Mouse (Mus musculus): ENCODE measurements around the gene C1qa. TPM values are rescaled to one million over a fixed set of nuclear protein-coding genes. Genes with fewer than 3 reads are reported as not detected.

The C1qa gene
- 10 to 100 TPM; 49.6 to 50.7 TPM for total RNA-seq (2021)

DNA sequence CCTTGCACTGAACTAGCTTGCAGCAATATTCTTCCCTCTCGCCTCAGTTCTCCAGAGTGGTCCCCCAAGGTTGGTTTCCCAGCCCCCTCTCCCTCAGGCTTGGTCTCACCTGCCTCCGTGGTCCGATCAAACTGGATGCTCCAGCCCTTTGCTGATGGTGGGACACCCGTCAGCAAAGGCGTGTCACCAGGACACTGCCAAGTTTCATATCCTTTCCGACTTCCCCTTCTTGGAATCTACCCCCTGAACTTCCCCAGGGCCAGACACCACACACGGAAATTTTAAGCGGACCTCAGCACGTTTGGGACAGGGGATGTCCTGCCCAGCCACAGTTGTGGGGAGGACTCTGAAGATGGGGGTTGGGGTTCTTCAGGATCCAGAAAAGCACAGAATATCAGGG is at the start of gene C1qa:
TSS of gene C1qa (minus strand) at position 167 of the 400 bp plus-strand sequence.
- no peak for DNase-seq (ENCODE audit: low spot score in 2 of 2)
- intact Hi-C loops (cut with DNase I): loop anchor here (10.0 kb wide), 1 partner anchor 386 kb away; no protein-coding TSS in a partner anchor

GRCm38 (mm10) chr4:136945397-136945796 is 46.8 kb upstream of the C1qa start:
- intact Hi-C loops (cut with DNase I): no loop called here
- no peak for DNase-seq (ENCODE audit: low spot score in 2 of 2)

GRCm38 (mm10) chr4:136944558-136945350 is 46.2 kb upstream of the C1qa start:
- intact Hi-C loops (cut with DNase I): no loop called here

DNA sequence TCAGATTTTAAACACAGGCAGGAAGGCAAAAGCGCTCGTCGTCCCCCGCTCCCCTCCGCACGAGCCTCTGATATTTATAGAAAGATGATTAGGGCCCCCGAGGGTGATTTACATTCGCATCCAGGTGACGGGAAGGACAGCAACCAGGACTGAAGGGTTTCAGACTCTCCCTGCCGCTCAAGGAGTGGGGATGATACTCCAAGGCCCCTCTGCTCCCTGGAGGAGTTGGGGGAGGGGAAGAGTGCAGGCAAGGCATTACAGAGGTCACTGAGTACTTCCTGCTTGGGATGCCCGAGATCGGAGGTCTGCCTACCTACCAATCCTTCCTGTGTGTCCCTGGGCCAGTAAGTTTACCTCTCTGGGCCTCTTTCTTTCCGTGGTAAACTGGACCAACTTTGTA is 44.6 kb upstream of the C1qa start:
- DNase-seq (ENCODE audit: low spot score in 2 of 2): no peak
- intact Hi-C loops (cut with DNase I): no loop called here

More at GRCm38 (mm10) chr4:136944558-136945350, 46.2 kb upstream of the C1qa start:
- no peak for DNase-seq (ENCODE audit: low spot score in 2 of 2)

- DNase-seq (ENCODE audit: low spot score in 2 of 2): no peak
- intact Hi-C loops (cut with DNase I): no loop called here
Observed at GRCm38 (mm10) chr4:136942761-136943160, 44.2 kb upstream of the C1qa start.

GRCm38 (mm10) chr4:136937935-136938334 is 39.3 kb upstream of the C1qa start:
- intact Hi-C loops (cut with DNase I): no loop called here
- no peak for DNase-seq (ENCODE audit: low spot score in 2 of 2)

DNA sequence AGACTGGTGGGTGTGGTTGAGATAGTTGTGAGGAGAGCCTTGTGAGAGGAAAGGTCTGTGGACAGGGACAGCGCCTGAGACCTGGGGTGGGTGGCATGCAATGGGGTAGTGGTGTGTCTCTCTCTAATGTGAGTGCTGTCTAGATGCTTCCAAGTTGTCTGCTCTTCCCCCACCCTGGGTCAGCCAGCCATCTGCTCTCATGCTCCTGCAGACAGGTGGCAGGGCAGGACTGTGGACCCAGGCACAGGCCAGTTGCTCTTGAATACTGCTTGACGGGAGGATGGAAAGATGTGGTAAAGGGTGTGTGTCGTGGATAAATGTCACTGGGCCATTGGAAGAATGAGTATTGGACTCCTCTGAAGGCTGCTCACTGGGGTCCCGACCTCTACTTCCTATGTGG is 38.7 kb upstream of the C1qa start:
- intact Hi-C loops (cut with DNase I): no loop called here
- DNase-seq (ENCODE audit: low spot score in 2 of 2): no peak

GRCm38 (mm10) chr4:136934746-136935613 is 36.4 kb upstream of the C1qa start:
- intact Hi-C loops (cut with DNase I): no loop called here
- no peak for DNase-seq (ENCODE audit: low spot score in 2 of 2)

DNA sequence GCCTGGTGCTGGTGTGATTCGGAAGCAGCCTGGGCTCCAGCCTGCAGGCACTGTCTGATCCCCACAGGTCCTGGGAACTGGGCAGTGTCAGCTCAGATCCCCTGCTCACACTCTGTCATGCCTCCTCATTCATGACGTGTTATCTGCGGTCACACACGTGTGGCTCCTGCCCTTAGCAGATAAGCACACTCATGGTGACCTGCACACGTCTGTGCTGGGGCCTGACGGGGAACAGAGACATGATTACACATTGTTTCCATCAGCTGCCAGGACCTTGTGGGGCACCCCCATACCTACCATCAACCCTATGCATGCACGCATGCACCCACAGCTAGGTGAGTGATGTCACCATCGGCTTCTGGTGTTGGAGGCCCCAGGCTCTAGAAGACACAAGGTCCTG is 31.9 kb upstream of the C1qa start:
- intact Hi-C loops (cut with DNase I): no loop called here

GRCm38 (mm10) chr4:136928928-136929327 is 30.3 kb upstream of the C1qa start:
- no peak for DNase-seq (ENCODE audit: low spot score in 2 of 2)
- intact Hi-C loops (cut with DNase I): no loop called here

More for the DNA sequence above, 31.9 kb upstream of the C1qa start:
- DNase-seq (ENCODE audit: low spot score in 2 of 2): no peak

DNA sequence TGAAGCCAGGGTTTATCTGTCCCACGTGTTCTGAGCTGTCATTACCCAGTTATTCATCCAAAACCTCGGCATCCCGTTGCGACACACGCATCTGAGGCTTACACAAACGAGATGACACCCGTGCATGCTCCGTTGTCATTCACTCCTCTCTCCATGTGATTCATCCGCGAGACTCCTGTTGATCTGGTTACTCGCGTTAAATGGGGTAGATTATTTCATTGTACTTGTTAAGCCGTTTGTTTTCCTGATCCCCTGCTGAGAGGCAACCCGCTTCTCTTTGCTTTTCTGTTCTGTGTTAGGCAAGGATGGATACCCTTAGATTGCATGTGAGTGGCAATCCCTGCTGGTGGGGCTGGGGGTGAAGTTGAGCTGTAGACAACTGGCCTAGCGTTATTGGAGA is 27.2 kb upstream of the C1qa start:
- DNase-seq (ENCODE audit: low spot score in 2 of 2): no peak

GRCm38 (mm10) chr4:136924529-136924928 is 25.9 kb upstream of the C1qa start:
- intact Hi-C loops (cut with DNase I): no loop called here

More for the DNA sequence above, 27.2 kb upstream of the C1qa start:
- intact Hi-C loops (cut with DNase I): no loop called here

GRCm38 (mm10) chr4:136919526-136919925 is 20.9 kb upstream of the C1qa start:
- no peak for DNase-seq (ENCODE audit: low spot score in 2 of 2)
- intact Hi-C loops (cut with DNase I): no loop called here

More at GRCm38 (mm10) chr4:136924529-136924928, 25.9 kb upstream of the C1qa start:
- no peak for DNase-seq (ENCODE audit: low spot score in 2 of 2)

GRCm38 (mm10) chr4:136918834-136919233 is 20.2 kb upstream of the C1qa start:
- intact Hi-C loops (cut with DNase I): no loop called here
- DNase-seq (ENCODE audit: low spot score in 2 of 2): no peak

- intact Hi-C loops (cut with DNase I): no loop called here
- no peak for DNase-seq (ENCODE audit: low spot score in 2 of 2)
Observed at GRCm38 (mm10) chr4:136917165-136917524, 18.5 kb upstream of the C1qa start.

DNA sequence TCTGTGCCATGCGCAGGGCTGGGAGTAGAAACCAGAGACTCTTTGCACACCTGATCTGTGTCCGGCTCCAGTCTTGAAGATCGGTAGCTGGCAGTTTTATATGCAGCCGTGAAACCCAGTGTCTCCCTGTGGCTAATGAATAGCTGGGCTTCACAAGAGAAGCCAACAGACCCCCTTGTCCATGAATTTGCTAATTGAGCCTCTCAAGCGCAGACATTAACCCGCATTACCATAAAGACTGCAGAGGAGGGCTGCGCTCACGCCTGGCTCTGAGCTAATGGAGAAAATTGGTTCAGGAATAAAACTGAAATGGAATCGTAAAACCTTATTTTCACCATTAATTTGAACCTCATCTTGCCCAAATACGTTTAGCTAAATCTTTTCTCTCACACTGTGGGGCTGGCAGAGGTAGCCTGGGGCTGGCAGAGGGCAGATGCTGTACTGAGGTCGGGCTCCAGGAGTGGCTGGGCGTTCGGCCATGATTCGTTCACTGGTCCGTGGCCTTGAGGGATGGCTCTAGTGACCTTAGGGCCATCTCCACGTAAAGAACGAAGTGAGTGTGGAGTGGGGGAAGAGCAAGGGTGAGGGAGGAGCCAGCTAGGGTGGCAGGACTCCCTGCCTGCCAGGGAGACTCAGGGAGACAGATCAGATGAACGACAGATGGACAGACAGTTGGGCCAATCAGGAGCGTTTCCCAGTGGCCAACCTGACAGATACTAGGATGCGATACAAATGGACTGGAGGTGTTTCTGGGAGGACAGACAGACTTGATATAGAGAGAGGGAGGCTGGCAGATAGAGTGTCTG is 18.0 kb upstream of the C1qa start:
- intact Hi-C loops (cut with DNase I): no loop called here
- DNase-seq (ENCODE audit: low spot score in 2 of 2): no peak

DNA sequence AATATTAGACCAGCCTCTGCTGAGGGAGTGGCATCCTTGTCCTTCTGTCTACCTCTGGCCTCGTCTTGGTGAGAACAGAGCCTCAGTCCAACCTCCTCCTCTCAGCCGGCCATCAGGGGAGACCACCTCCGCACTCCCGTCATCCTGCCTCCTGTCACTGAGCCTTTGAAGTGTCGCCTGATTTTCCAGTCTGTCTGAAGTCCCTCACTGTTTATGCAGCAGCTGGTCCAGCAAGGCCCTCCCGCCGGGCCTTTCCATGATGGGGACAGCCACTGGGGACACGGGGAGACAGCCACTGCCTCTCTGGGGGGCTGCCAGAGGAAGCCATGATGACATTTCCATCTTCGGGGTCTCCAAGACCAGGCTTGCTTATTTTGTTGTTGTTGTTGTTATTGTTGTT is 14.2 kb upstream of the C1qa start:
- no peak for DNase-seq (ENCODE audit: low spot score in 2 of 2)
- intact Hi-C loops (cut with DNase I): no loop called here

GRCm38 (mm10) chr4:136911804-136912203 is 13.2 kb upstream of the C1qa start:
- DNase-seq (ENCODE audit: low spot score in 2 of 2): no peak
- intact Hi-C loops (cut with DNase I): no loop called here

GRCm38 (mm10) chr4:136911211-136911646 is 12.6 kb upstream of the C1qa start:
- intact Hi-C loops (cut with DNase I): no loop called here
- no peak for DNase-seq (ENCODE audit: low spot score in 2 of 2)

DNA sequence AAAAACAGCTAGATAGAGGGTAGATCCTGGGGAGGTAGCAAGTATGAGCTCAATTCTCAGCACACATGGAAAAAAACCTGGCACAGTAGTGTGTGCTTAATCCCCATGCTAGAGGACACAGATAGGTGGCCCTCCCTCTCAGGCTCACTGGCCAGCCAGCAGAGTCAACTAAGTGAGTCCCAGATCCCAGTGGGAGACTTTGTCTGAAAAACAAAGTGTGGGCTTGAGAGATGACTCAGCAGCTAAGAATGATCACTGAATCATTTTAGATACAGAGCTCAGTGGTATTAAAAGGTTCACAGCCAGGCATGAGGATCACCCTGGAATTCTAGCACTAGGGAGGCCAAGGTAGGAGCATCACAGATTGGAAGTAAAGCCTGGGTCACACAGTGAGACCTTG is 9.2 kb upstream of the C1qa start:
- intact Hi-C loops (cut with DNase I): no loop called here
- DNase-seq (ENCODE audit: low spot score in 2 of 2): no peak
